Mouse (Mus musculus) midbrain, embryonic 12.5 days (tissue): ENCODE measurements around the gene Itga6. TPM values are rescaled to one million over a fixed set of nuclear protein-coding genes. Genes with fewer than 3 reads are reported as not detected.
"Not testable (repeated sequence)": the region's sequence is repeated elsewhere in the genome, so short reads cannot be mapped to it uniquely, and the experiment has no call there.

Experiments
- ATAC-seq: fragments of 200-750 bp; cut with Nextera tagmentation; 2 replicates; pipeline ENCODE4 v1.8.0; 2017; ENCODE audit warnings: low read depth, moderate TSS enrichment, moderate library complexity; ENCODE audit not compliant: low FRiP score
- H3K27ac ChIP-seq: fragments of 300-500 bp; sonication (generic); replicated peaks from 2 replicates; pipeline ENCODE4 v1.5.1; 2016; ENCODE audit warnings: mild to moderate bottlenecking
- H3K27me3 ChIP-seq: fragments of 300-500 bp; sonication (generic); 2 replicates; pipeline ENCODE4 v1.6.1; 2016; ENCODE audit warnings: mild to moderate bottlenecking
- H3K36me3 ChIP-seq: fragments of 300-500 bp; sonication (generic); 2 replicates; pipeline ENCODE4 v1.6.1; 2016
- H3K4me1 ChIP-seq: fragments of 300-500 bp; sonication (generic); 2 replicates; pipeline ENCODE4 v1.6.1; 2016
- H3K4me2 ChIP-seq: fragments of 300-500 bp; sonication (generic); replicated peaks from 2 replicates; pipeline ENCODE4 v1.6.1; 2016; ENCODE audit warnings: mild to moderate bottlenecking, moderate library complexity
- H3K4me3 ChIP-seq: fragments of 300-500 bp; sonication (generic); 2 replicates; pipeline ENCODE4 v1.5.1; 2016; ENCODE audit warnings: mild to moderate bottlenecking
- H3K9ac ChIP-seq: fragments of 300-500 bp; sonication (generic); replicated peaks from 2 replicates; pipeline ENCODE4 v1.6.1; 2016; ENCODE audit warnings: mild to moderate bottlenecking, moderate library complexity
- H3K9me3 ChIP-seq: fragments of 300-500 bp; sonication (generic); 2 replicates; pipeline ENCODE4 v1.6.1; 2016; ENCODE audit warnings: mild to moderate bottlenecking
- WGBS: fragments of 180-500 bp; shearing (Covaris S2); methylation state at CpG from one replicate; pipeline ENCODE4 v1.1.7; 2016; 5-methylcytosine and 5-hydroxymethylcytosine counted together
- polyA plus RNA-seq: library from polyadenylated mRNA; unstranded; fragments of >200 nt; fragmentation: Nextera tagmentation; extraction: Ambion mirVana; gene quantifications from 2 replicates; pipeline ENCODE4 v1.2.1, GENCODE M21; 2016

Gene Itga6
- polyA plus RNA-seq, 1 experiment from 2014 or later, result 23.2 TPM

DNA sequence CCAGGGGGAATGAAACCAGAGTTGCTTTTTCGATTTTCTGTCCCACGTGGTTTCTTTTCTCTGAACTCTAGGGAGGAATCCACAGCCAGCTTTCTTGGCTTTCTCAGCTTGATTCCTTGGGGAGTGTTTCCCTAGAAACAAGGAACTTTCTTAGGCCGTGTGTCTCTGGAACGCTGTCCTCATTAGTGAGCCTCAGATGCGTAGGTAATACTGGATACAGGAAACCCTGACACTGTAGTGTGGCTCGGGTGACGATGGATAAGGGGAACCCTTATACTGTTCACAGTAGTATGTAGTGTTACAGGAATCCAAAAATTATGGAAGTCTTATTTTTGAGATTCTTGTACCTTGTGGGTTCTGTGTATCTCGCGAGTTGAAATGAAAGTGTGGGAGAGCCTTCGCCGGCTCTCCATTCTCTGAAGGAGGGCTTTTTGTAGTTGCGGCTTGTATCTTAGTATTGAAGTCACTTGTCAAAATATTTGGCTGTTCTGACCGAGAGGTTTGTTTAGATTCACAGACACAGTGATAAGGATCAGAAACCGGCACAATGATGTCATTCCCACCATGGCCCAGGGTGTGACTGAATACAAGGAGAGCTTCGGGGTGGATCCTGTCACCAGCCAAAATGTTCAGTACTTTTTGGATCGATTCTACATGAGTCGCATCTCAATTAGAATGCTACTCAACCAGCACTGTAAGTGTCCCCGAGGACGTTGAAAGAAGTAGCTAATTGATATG, 137.7 kb downstream of the Itga6 start:
- Histone ChIP-seq H3K27me3 (no peaks in the 10 kb centered on the region), H3K4me1 (no peaks in the 10 kb centered on the region), H3K27ac (no peak overlapping the region), H3K4me2 (no peak overlapping the region), H3K9me3 (no peaks in the 10 kb centered on the region), H3K4me3 (no peak overlapping the region), H3K36me3 (no peaks in the 10 kb centered on the region), H3K9ac (no peak overlapping the region)
- ATAC-seq, result no peak
- WGBS, result 92% methylated on average over 19 of the region's 19 CpGs

DNA sequence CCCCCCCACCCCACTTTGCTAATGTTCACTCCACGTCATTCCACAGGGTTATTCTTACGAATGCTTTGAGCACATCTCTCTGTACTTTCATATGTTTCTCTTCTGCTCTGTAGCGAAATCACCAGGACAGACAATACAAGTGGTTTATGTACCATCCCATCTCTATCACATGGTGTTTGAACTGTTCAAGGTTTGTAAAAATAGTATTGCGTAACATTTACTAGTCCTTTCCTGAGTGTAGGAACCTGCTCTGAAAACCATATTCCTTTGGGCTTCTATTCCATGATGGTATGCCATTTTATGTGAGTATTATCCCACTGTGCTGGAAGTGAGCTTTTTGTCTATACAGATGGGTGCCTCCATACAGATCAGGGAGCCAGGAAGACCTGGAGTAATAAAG, 141.9 kb downstream of the Itga6 start:
- no peaks in the 10 kb centered on the region for H3K36me3 ChIP-seq
- H3K4me3 ChIP-seq, result no peak overlapping the region
- H3K9ac ChIP-seq, result no peak overlapping the region
- no peaks in the 10 kb centered on the region for H3K27me3 ChIP-seq
- no peak overlapping the region for H3K27ac ChIP-seq
- no peak overlapping the region for H3K4me2 ChIP-seq
- no peaks in the 10 kb centered on the region for H3K9me3 ChIP-seq
- no peak for ATAC-seq
- no peaks in the 10 kb centered on the region for H3K4me1 ChIP-seq
- 94% methylated on average over 4 of the region's 4 CpGs for WGBS

DNA sequence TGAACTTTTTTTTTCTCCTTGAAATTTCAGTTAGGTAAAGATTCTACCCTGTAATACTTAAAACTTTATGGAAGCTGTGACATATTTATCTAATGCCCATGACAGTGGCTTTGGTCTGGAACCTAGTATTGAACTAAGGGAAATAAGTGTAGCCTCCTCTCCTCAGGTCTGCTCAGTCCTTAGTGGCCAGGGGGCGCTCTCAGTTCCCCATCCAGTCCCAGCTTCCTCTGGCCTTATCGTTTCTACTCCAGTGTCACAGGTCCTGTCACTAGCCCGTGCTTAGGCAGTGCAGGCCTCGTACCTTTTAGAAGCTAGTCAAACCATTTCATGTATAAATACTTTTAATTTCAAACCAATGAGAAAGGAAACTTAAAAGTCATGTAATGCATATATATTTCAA, 143.0 kb downstream of the Itga6 start:
- 78% methylated on average over 4 of the region's 4 CpGs for WGBS

GRCm38 (mm10) chr2:71891536-71891935, 146.1 kb downstream of the Itga6 start:
- Histone ChIP-seq H3K36me3 (peaks cover 4% of the 10 kb centered on the region; the same call in 1 of the 2 replicates), H3K27me3 (no peaks in the 10 kb centered on the region), H3K4me2 (no peak overlapping the region), H3K9me3 (no peaks in the 10 kb centered on the region), H3K4me1 (no peaks in the 10 kb centered on the region), H3K4me3 (no peak overlapping the region), H3K27ac (no peak overlapping the region), H3K9ac (no peak overlapping the region)
- WGBS, result 90% methylated on average over 2 of the region's 2 CpGs
- ATAC-seq, result no peak

More for the DNA sequence above, 143.0 kb downstream of the Itga6 start:
- peaks cover 4% of the 10 kb centered on the region; the same call in 1 of the 2 replicates for H3K36me3 ChIP-seq
- H3K27me3 ChIP-seq, result no peaks in the 10 kb centered on the region
- no peak for ATAC-seq
- H3K9ac ChIP-seq, result no peak overlapping the region
- no peak overlapping the region for H3K4me3 ChIP-seq
- no peaks in the 10 kb centered on the region for H3K9me3 ChIP-seq
- H3K27ac ChIP-seq, result no peak overlapping the region
- H3K4me1 ChIP-seq, result no peaks in the 10 kb centered on the region
- no peak overlapping the region for H3K4me2 ChIP-seq

DNA sequence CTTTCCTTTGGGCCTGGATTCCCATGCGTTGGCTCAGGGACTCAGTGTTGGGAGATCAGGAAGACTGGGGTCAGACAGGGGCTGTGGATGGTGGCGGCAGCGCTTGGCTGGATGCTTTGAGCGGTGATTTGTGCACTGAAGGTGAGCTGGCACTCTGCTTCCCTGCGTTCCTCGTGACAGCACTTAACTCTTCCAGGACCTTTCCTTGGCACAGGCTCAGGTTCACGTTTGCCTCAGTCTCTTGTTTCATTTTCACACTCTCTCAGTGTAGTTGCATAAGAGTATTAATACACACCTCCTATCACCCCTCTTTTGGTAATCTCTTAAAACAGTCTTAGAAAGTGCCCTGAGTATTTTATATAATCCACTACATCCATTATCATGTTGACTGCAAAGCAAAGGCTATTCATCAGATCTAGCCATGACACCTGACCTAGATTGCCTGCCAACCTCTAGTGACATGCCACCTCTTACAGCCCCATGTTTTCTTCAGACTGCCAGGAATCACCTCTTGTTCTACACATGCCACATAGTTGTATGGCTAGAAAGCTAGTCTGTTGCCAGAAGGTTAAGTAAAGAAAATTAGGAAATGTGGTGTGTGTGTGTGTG, 147.4 kb downstream of the Itga6 start:
- Histone ChIP-seq H3K4me3 (no peak overlapping the region), H3K27ac (no peak overlapping the region), H3K4me2 (no peak overlapping the region), H3K4me1 (no peaks in the 10 kb centered on the region; the same call in 1 of the 2 replicates), H3K27me3 (no peaks in the 10 kb centered on the region), H3K9me3 (no peaks in the 10 kb centered on the region), H3K36me3 (peaks cover 4% of the 10 kb centered on the region; the same call in 1 of the 2 replicates), H3K9ac (no peak overlapping the region)
- WGBS, result 92% methylated on average over 7 of the region's 7 CpGs
- no peak for ATAC-seq

DNA sequence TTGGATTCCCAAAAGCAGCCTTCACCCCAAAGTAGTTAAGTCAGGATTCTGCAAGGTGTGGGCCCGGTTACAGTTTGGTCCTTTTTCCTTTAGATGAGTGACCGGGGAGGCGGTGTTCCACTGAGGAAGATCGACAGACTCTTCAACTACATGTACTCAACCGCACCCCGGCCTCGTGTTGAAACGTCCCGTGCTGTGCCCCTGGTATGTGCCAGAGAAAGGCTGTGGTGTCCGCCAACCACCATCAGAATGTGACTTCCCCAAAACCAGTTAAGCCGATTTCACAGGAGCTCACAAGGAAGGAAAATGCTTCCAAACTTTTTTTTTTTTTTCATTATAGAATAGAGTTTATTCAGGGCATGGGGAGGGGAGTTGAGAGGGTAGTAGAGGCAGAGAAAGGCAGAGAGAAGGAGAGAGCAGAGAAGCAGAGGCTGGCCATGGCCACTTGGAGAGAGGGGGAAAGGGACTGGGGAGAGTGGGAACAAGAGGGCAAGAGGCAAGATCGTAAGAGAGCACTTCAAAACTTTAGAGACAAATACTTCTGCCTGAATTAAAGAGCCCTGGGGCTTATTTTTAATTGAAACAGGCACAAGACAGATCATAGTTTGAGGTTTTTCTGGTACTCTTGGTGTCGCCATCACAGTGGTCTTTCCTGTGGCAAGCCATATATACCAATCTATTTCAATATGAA, 150.3 kb downstream of the Itga6 start:
- Histone ChIP-seq H3K9me3 (no peaks in the 10 kb centered on the region), H3K36me3 (peaks cover 4% of the 10 kb centered on the region; the same call in 1 of the 2 replicates), H3K4me3 (no peak overlapping the region), H3K4me1 (no peaks in the 10 kb centered on the region; the same call in 1 of the 2 replicates), H3K27ac (no peak overlapping the region), H3K4me2 (no peak overlapping the region), H3K27me3 (no peaks in the 10 kb centered on the region), H3K9ac (no peak overlapping the region)
- no peak for ATAC-seq
- 91% methylated on average over 13 of the region's 13 CpGs for WGBS

DNA sequence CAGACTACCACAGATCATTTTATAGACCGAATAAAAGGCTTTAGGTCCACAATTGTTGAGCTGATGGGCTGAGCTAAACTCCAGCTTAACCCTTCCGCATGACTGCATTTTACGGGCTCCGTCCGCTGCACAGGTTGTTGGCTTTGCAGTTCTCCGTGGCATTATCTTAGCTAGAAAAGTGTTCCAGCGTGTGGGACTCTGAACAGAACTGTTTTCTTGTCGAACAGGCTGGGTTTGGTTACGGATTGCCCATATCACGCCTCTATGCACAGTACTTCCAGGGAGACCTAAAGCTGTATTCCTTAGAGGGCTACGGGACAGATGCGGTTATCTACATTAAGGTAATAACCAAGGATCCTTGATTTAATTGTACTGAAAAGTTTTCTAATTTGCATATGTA, 152.0 kb downstream of the Itga6 start:
- ATAC-seq, result no peak
- Histone ChIP-seq H3K27me3 (no peaks in the 10 kb centered on the region), H3K4me3 (no peak overlapping the region), H3K4me2 (no peak overlapping the region), H3K9ac (no peak overlapping the region), H3K36me3 (peaks cover 4% of the 10 kb centered on the region; the same call in 1 of the 2 replicates), H3K9me3 (no peaks in the 10 kb centered on the region), H3K27ac (no peak overlapping the region), H3K4me1 (no peaks in the 10 kb centered on the region; the same call in 1 of the 2 replicates)
- 49% methylated on average over 12 of the region's 12 CpGs for WGBS

DNA sequence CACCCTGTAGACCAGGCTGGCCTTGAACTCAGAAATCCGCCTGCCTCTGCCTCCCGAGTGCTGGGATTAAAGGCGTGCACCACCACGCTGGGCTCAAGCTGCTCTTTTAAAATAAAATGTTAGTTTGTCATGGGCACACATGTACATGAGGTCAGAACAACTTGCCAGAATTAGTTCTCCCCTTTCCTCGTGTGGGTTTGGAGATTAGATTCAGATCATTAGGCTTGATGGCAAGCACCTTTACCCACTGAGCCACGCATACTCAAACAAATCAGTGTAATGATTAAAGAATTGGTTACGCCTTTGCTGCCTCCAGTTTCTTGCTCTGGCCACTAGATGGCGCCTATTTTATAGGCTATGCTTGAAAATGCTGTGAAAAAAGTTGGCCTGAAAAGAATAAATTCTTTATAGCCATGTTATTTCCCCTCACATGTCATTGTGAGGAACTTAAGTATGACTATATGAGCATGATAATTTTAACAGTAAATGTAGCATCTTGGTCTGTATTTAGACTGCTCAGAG, 153.0 kb downstream of the Itga6 start:
- H3K9ac ChIP-seq, result no peak overlapping the region
- no peak overlapping the region for H3K4me2 ChIP-seq
- 61% methylated on average over 8 of the region's 8 CpGs for WGBS
- no peaks in the 10 kb centered on the region for H3K27me3 ChIP-seq
- no peak overlapping the region for H3K4me3 ChIP-seq
- H3K4me1 ChIP-seq, result no peaks in the 10 kb centered on the region; the same call in 1 of the 2 replicates
- H3K9me3 ChIP-seq, result no peaks in the 10 kb centered on the region
- no peaks in the 10 kb centered on the region for H3K36me3 ChIP-seq
- no peak overlapping the region for H3K27ac ChIP-seq
- no peak for ATAC-seq

- Histone ChIP-seq H3K4me1 (no peaks in the 10 kb centered on the region; the same call in 1 of the 2 replicates), H3K36me3 (no peaks in the 10 kb centered on the region), H3K4me3 (no peak overlapping the region), H3K9ac (no peak overlapping the region), H3K4me2 (no peak overlapping the region), H3K9me3 (no peaks in the 10 kb centered on the region), H3K27ac (no peak overlapping the region), H3K27me3 (no peaks in the 10 kb centered on the region)
- ATAC-seq, result no peak
- 90% methylated on average over 15 of the region's 15 CpGs for WGBS
Measured at GRCm38 (mm10) chr2:71899886-71900285, 154.5 kb downstream of the Itga6 start.

DNA sequence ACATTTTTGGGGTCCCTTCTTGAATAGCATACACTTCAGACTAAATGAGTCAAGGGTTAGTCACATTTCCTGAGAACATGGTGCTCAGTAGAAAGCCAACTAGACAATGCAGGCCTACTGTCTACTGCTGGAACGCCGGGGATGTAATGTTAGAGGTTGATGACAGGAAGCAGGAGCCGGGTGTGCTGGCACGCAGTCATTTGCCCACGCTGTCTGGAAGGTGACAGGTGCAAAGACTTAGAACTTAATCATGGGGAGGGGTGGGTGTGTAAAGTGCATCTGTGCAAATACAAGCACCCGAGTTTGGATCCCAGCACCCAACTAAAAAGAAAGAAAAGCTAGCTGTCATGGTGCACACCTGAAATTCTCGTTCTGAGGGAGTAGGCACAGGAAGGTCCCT, 159.7 kb downstream of the Itga6 start:
- Histone ChIP-seq H3K27me3 (no peaks in the 10 kb centered on the region), H3K4me2 (no peak overlapping the region), H3K36me3 (no peaks in the 10 kb centered on the region), H3K4me3 (no peak overlapping the region), H3K27ac (no peak overlapping the region), H3K4me1 (no peaks in the 10 kb centered on the region), H3K9ac (no peak overlapping the region), H3K9me3 (no peaks in the 10 kb centered on the region)
- no peak for ATAC-seq
- 93% methylated on average over 7 of the region's 7 CpGs for WGBS

- not testable (repeated sequence) for H3K4me2 ChIP-seq, H3K4me3 ChIP-seq, H3K27ac ChIP-seq, H3K27me3 ChIP-seq, H3K9ac ChIP-seq, H3K9me3 ChIP-seq, H3K4me1 ChIP-seq, H3K36me3 ChIP-seq, ATAC-seq
- 90% methylated on average over 8 of the region's 8 CpGs for WGBS
Measured at GRCm38 (mm10) chr2:71906356-71906755, 160.9 kb downstream of the Itga6 start.
